Mouse (Mus musculus): ENCODE measurements around the gene Smpd3.

The Smpd3 gene

GRCm38 (mm10) chr8:106337852-106338521, at the start of gene Smpd3:
Smpd3 (minus strand) TSS chr8:106337988.
- peak; percentile 93 for DNase-seq (ENCODE audit: low read depth)

GRCm38 (mm10) chr8:106381026-106381425, 43.2 kb upstream of the Smpd3 start:
- no peak for DNase-seq (ENCODE audit: low read depth)

- DNase-seq (ENCODE audit: low read depth), result no peak
Observed at GRCm38 (mm10) chr8:106379357-106379756, 41.6 kb upstream of the Smpd3 start.

- no peak for DNase-seq (ENCODE audit: low read depth)
Observed at GRCm38 (mm10) chr8:106378501-106379048, 40.8 kb upstream of the Smpd3 start.

DNA sequence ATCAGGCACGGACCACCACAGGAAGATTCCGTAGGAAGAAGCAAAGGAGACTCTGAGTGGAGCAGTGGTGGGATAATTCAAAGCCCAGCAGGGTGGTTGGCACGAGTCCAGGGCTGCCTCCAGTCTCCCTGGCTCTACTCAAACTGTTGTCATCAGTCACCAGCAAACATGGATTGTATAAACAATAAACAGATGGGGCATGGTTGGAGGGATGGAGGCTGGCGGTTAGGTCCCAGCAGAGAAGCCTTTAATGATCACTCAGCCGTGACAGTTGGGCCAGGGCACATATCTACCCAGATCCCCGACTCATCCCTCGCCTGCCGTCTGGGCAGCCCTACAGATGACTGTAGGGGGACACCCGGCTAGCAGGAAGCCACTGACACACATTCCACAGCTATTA, 39.1 kb upstream of the Smpd3 start:
- no peak for DNase-seq (ENCODE audit: low read depth)

DNA sequence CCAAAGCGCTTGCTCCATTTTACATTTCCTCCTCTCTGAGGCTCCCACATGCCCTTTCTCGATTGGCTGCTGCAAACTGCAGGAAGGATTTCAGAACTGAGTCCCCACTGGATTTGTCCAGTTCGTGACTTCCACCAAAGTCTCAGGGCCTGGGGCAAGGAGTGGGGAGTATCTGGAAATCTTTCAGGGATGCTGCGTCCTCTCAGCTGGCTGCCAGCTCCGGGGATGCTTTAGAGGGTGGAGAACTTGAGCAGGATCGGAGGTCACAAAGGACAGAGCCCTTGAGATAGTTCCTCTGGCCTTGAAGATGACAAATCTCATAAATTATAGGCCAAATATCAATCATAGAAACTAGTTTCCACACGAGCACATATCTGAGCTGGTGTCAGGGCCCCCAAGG, 38.2 kb upstream of the Smpd3 start:
- no peak for DNase-seq (ENCODE audit: low read depth)

- DNase-seq (ENCODE audit: low read depth), result no peak
Observed at GRCm38 (mm10) chr8:106369069-106369468, 31.3 kb upstream of the Smpd3 start.

- no peak for DNase-seq (ENCODE audit: low read depth)
Observed at GRCm38 (mm10) chr8:106368501-106368900, 30.7 kb upstream of the Smpd3 start.

DNA sequence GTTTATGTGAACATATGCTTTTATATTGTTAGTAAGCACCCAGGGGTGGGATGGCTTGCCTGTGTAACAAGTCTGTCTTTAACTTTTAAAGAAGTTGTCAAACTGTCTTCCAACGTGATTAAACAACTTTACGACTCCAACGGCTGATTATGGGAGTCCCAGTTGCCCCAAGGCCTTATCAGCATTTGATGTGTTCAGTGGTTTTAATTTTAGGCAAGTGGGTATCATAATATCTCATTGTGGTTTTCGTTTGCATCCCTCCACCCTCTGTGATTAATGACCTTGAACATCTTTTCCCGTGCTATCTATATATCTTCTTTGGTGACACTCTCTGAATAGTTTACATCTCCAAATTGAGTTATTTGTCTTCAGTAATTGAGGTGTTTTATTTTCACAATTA, 27.0 kb upstream of the Smpd3 start:
- no peak for DNase-seq (ENCODE audit: low read depth)

- DNase-seq (ENCODE audit: low read depth), result no peak
Observed at GRCm38 (mm10) chr8:106364278-106364677, 26.5 kb upstream of the Smpd3 start.

DNA sequence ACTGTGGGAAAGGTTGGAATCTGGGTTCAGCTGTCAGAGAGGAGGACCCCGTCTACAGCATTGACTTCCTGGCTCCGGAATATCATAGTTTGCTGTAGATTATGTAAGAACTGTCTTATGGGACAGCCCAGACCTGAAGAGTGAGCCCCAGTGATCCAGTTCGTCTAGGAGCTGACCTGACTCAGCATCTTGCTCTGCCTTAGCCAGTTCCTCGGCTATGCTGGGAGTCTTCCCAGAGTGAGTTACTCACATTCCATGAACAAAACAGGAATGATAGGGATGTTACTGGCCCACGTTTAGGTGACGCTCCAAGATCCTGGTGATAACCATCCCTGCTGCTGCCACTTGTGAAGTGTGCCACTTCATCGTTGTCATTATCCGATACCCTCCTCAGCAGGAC, 25.5 kb upstream of the Smpd3 start:
- DNase-seq (ENCODE audit: low read depth), result no peak

DNA sequence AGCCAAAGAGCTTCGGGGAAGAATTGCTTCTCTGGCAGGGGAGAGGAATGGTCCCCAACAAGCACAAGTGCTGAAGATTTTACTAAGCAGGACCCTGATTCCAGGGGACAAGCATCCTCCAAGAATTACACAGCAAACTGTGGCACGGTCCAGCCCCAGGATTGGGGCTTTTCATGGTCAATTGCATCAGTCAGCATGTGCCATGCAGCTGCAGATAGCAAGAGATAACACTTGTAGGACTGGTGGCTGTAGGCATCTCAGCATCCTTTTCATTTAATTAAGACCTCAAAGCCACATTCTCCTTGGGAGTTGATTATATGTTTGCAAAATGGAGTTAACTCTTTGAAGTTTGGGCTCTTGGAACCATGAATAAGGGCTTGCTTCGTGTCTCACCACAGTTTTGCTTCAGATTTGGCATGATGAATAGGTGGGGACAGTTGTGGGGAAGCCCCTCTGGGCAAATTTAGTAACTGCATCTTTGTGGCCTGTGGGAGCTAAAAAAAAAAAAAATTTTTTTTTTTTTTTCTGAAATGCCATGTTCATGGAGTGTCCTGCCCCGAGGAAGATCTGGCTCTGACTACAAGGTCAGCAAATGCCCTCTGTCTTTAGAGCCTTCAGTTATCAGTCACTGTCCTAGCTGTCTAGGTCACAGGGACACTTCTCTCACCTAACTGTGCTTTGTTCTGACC, 22.0 kb upstream of the Smpd3 start:
- no peak for DNase-seq (ENCODE audit: low read depth)

DNA sequence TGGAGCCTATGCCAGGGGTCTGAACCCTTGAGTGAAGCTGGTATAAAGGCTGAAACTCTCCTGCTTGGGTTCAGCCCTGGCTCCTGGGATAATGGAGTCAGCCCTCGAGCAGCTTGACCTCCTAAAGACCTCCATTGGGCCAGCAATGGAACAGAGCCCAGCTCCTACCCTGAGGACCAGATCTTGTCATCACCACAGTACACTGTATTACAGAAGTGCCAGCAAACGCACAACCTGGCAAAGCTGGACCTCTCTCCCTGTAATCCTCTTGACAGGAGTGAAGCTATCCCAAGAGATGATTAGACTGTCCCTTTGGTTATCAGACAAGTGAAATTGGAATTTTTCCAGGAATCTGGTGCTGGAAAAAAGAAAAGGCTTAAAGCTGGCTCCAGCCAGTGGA, 13.3 kb upstream of the Smpd3 start:
- no peak for DNase-seq (ENCODE audit: low read depth)

- no peak for DNase-seq (ENCODE audit: low read depth)
Observed at GRCm38 (mm10) chr8:106349398-106349797, 11.6 kb upstream of the Smpd3 start.

- no peak for DNase-seq (ENCODE audit: low read depth)
Observed at GRCm38 (mm10) chr8:106346123-106346522, 8.3 kb upstream of the Smpd3 start.

- DNase-seq (ENCODE audit: low read depth), result no peak
Observed at GRCm38 (mm10) chr8:106343471-106343870, 5.7 kb upstream of the Smpd3 start.

DNA sequence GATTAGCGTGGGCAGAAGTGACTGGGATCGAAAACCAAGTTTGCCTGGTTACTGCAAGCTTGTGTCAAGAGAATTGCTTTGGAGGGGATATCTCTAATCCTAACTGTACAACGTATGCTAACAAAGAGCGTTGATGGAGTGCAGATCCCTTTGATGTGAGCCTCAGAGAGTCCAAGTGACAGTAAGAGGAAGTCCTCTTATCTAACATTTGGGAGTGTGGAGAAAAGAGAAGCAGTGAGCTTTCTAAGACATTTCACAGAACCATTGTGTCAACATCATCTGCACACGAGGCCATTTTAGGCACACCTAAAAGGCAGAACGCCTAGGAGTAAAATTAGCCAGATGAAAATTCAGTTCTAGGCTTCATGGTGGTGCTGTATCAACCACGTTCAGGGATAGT, 5.0 kb upstream of the Smpd3 start:
- no peak for DNase-seq (ENCODE audit: low read depth)

- peak; percentile 30 for DNase-seq (ENCODE audit: low read depth)
Observed at GRCm38 (mm10) chr8:106338741-106339209, 987 bp upstream of the Smpd3 start.

DNA sequence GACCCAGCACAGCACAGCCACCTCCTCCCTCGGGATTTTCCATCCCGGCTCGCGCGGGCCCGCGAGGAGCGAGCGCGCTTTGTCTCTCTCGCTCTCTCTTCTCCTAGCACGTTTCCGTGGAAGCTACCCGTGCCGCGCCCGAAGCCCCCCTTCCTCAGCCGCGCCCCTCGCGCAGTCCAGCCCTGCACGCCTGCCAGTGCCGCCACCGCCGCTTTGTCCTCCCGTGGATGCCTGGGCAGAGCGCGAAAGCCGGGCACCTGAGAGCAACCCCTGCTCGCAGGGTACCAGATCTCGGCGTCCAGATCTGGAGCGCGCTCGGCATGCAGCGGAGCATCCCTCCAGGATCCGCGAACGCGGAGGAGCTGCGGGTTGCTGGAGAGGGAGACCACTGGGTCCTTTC, 1.2 kb downstream of the Smpd3 start:
- no peak for DNase-seq (ENCODE audit: low read depth)

- DNase-seq (ENCODE audit: low read depth), result no peak
Observed at GRCm38 (mm10) chr8:106336031-106336430, 1.8 kb downstream of the Smpd3 start.

DNA sequence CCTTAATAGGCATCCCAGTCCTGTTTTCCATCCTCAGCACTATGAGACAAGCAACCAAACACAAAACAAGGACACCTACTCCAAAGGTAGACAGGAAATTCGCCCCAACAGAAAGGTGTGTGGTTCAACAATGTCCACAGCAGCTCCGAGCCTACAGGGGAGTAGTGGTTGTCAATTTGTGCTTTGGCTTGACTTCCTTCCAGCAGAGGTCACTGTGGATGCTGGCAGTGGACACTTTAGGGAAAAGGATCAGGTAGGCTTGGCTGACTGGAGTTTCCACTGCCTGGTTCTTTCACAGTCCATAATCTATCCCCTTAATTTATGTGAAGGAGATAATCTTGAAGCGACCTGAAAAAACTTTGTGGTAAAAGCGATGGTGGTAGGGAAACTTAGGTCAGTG, 2.6 kb downstream of the Smpd3 start:
- no peak for DNase-seq (ENCODE audit: low read depth)

- DNase-seq (ENCODE audit: low read depth), result no peak
Observed at GRCm38 (mm10) chr8:106333346-106333745, 4.4 kb downstream of the Smpd3 start.

DNA sequence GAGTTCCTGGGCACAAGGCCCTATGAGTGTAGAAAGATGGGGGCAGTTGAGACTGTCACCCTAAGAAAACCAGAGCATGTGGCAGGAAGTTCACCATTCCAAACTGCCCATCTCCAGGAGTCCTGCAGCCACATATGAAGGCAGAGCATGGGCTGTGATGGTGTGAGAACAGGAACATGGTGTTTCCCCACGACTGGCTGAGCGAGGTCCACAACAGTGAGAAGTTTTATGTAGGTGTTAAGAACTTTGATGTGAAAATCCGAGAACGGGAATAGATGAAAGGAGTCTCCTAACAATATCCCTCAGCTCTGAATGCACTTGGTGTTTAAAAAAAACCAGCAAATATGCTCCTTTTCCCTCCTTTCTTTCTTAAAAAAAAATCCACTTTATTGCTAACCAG, 5.3 kb downstream of the Smpd3 start:
- DNase-seq (ENCODE audit: low read depth), result no peak

DNA sequence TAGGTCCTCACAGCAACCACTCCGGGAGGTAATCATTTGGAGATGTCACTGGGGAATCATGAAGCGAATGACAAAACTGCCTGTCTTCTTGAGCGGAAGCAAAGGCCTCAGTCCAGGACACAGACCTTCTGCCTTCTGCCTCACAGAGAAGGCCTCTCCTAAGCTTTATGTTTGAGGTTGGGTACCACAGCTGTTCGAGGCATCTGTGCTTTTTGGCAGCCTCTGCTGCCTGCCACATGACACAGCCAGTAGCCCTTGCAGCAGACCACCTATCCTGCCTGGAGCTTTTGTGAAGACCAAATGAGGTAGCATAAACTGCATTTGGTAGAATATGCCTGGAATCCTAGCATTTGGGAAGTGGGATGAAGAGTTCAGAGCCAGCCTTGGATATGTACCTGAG, 11.2 kb downstream of the Smpd3 start:
- DNase-seq (ENCODE audit: low read depth), result no peak

All from c-Kit-positive CD71-negative TER-119-negative erythroid progenitor cells, embryonic 14.5 days (primary cell).